Mouse (Mus musculus) urinary bladder, postnatal 36 days (tissue): ENCODE measurements around the gene Extl1.

ENCODE experiments used
- DNase-seq, 2 experiments: peaks; one replicate each; pipeline ENCODE4 v3.0.0; 2022; ENCODE audit warnings: low spot score in 2 of 2, mixed read lengths in 1 of 2

Gene Extl1

GRCm38 (mm10) chr4:134314081-134314655, 69.5 kb downstream of the Extl1 start:
- no peak for DNase-seq

GRCm38 (mm10) chr4:134312901-134313300, 70.7 kb downstream of the Extl1 start:
- DNase-seq, result no peak

GRCm38 (mm10) chr4:134312341-134312740, 71.3 kb downstream of the Extl1 start:
- DNase-seq, result no peak

- DNase-seq, result no peak
Measured at GRCm38 (mm10) chr4:134311784-134312183, 71.9 kb downstream of the Extl1 start.

GRCm38 (mm10) chr4:134310656-134311055, 73.0 kb downstream of the Extl1 start:
- no peak for DNase-seq

GRCm38 (mm10) chr4:134310106-134310505, 73.5 kb downstream of the Extl1 start:
- DNase-seq, result no peak

- DNase-seq, result peak; percentile 39 to 63
Measured at GRCm38 (mm10) chr4:134307367-134308072, 76.1 kb downstream of the Extl1 start.

GRCm38 (mm10) chr4:134306963-134307362, 76.7 kb downstream of the Extl1 start:
- DNase-seq, result no peak
